Mouse (Mus musculus) ES-E14 (cell line): ENCODE measurements around the gene Cd300c. TPM values are rescaled to one million over a fixed set of nuclear protein-coding genes. Genes with fewer than 3 reads are reported as not detected.
"Not testable (repeated sequence)": the region's sequence is repeated elsewhere in the genome, so short reads cannot be mapped to it uniquely, and the experiment has no call there.

Source experiments
- DNase-seq: peaks from one replicate; pipeline ENCODE4 v3.0.0-alpha.2; 2013; ENCODE audit warnings: low read depth, low spot score
- H3K27ac ChIP-seq: 2 replicates; pipeline ENCODE4 v1.5.1; 2012; ENCODE audit warnings: low read depth, mild to moderate bottlenecking, low read length, moderate library complexity, mixed read lengths; ENCODE audit not compliant: poor library complexity, insufficient read depth, severe bottlenecking
- H3K36me3 ChIP-seq: 2 replicates; pipeline ENCODE4 v1.6.1; 2012; ENCODE audit warnings: mild to moderate bottlenecking, low read length, moderate library complexity, mixed read lengths; ENCODE audit not compliant: control insufficient read depth, poor library complexity, insufficient read depth, severe bottlenecking
- H3K4me1 ChIP-seq, 2 experiments: fragments of 150-350 bp in 1 of 2; sonication (generic) in 1 of 2; 2 replicates each; pipeline ENCODE4 v1.6.1; 2012; ENCODE audit warnings: low read length in 2 of 2, mild to moderate bottlenecking in 1 of 2, mixed read lengths in 1 of 2; ENCODE audit not compliant: control insufficient read depth in 2 of 2, insufficient read depth in 2 of 2, poor library complexity in 1 of 2
- H3K4me3 ChIP-seq, 2 experiments: fragments of 150-350 bp in 1 of 2; sonication (generic) in 1 of 2; 2 replicates each; pipeline ENCODE4 v1.5.1; 2012; ENCODE audit warnings: low read length in 2 of 2, low read depth in 1 of 2, mild to moderate bottlenecking in 1 of 2, mixed read lengths in 1 of 2; ENCODE audit not compliant: insufficient read depth in 1 of 2, poor library complexity in 1 of 2, severe bottlenecking in 1 of 2
- H3K9ac ChIP-seq: 2 replicates; pipeline ENCODE4 v1.6.1; 2012; ENCODE audit warnings: low read depth, mild to moderate bottlenecking, low read length, mixed read lengths; ENCODE audit not compliant: poor library complexity, insufficient read depth, severe bottlenecking
- H3K9me3 ChIP-seq: fragments of 150-350 bp; sonication (generic); 2 replicates; pipeline ENCODE4 v1.6.1; 2012; ENCODE audit warnings: low read depth, mild to moderate bottlenecking, low read length; ENCODE audit not compliant: control insufficient read depth, insufficient read depth
- CHD2 ChIP-seq: IDR thresholded peaks from 2 replicates; pipeline ENCODE4 v1.6.1; 2014; ENCODE audit warnings: mild to moderate bottlenecking, low read depth, low read length, inconsistent platforms
- HCFC1 ChIP-seq: IDR thresholded peaks from 2 replicates; pipeline ENCODE4 v1.6.1; 2012; ENCODE audit warnings: low read length, inconsistent platforms, borderline replicate concordance; ENCODE audit not compliant: insufficient read depth
- MAFK ChIP-seq: IDR thresholded peaks from 2 replicates; pipeline ENCODE4 v1.6.1; 2014; ENCODE audit warnings: mild to moderate bottlenecking, low read depth, low read length, inconsistent platforms; ENCODE audit not compliant: insufficient read depth
- ZC3H11A ChIP-seq: IDR thresholded peaks from 2 replicates; pipeline ENCODE4 v1.6.1; 2012; ENCODE audit warnings: low read depth, mild to moderate bottlenecking, inconsistent platforms, low read length, borderline replicate concordance
- ZNF384 ChIP-seq: IDR thresholded peaks from 2 replicates; pipeline ENCODE4 v1.6.1; 2012; ENCODE audit warnings: low read depth, low read length, inconsistent platforms
- in situ Hi-C, 2 experiments: fragments of 600-800 bp; cut with MboI; formaldehyde crosslinking; loops; one replicate each; pipeline ENCODE4 v1.15.1; 2025; ENCODE audit warnings: low sequenced_read_pairs in 2 of 2, inconsistent platforms in 1 of 2; ENCODE audit not compliant: unreplicated experiment in 2 of 2
- total RNA-seq: library from RNA; depleted of rRNA; stranded (reverse); fragments of 300-350 nt; gene quantifications from 2 replicates; pipeline ENCODE4 v1.2.3, GENCODE M21; 2012

Cd300c gene
- total RNA-seq, 1 experiment = not detected

- H3K9ac ChIP-seq = no peak overlapping the region
- H3K4me3 ChIP-seq = no peak overlapping the region
- no peaks in the 10 kb centered on the region for H3K36me3 ChIP-seq
- DNase-seq = no peak
- in situ Hi-C loops = loop anchor here in 1 of 2 experiments (25.0 kb wide), 1 partner anchor 185 kb away; the partner anchor contains the start of gene Dnaic2
- H3K9me3 ChIP-seq = no peaks in the 10 kb centered on the region
- H3K27ac ChIP-seq = no peak overlapping the region
- H3K4me1 ChIP-seq = peaks cover 0 to 2% of the 10 kb centered on the region in 2 experiments; a peak in 1 of 4 replicates
- TF ChIP-seq ZNF384 (no peak), CHD2 (no peak), MAFK (no peak), ZC3H11A (no peak), HCFC1 (no peak)
Measured at GRCm38 (mm10) chr11:114922439-114922838, 46.5 kb downstream of the Cd300c start.

- Histone ChIP-seq H3K4me3 (no peak overlapping the region), H3K36me3 (no peaks in the 10 kb centered on the region), H3K27ac (no peak overlapping the region), H3K9me3 (no peaks in the 10 kb centered on the region), H3K9ac (no peak overlapping the region), H3K4me1 (no peaks in the 10 kb centered on the region)
- DNase-seq = no peak
- TF ChIP-seq HCFC1 = no peak
- no peak for TF ChIP-seq MAFK
- no peak for TF ChIP-seq ZC3H11A
- TF ChIP-seq ZNF384 = no peak
- no peak for TF ChIP-seq CHD2
- in situ Hi-C loops = loop anchor here in 1 of 2 experiments (25.0 kb wide), 1 partner anchor 180 kb away; the partner anchor contains the start of gene Dnaic2
Measured at GRCm38 (mm10) chr11:114917120-114917519, 51.8 kb downstream of the Cd300c start.

GRCm38 (mm10) chr11:114914978-114915377, 54.0 kb downstream of the Cd300c start:
- no peak for TF ChIP-seq MAFK
- TF ChIP-seq ZNF384 = no peak
- no peak for TF ChIP-seq HCFC1
- no peak for TF ChIP-seq CHD2
- TF ChIP-seq ZC3H11A = no peak
- H3K4me1 ChIP-seq = no peaks in the 10 kb centered on the region
- no peaks in the 10 kb centered on the region for H3K9me3 ChIP-seq
- no peak overlapping the region for H3K9ac ChIP-seq
- no peaks in the 10 kb centered on the region for H3K36me3 ChIP-seq
- in situ Hi-C loops = loop anchor here (5.0 to 25.0 kb wide), 2 partner anchors 98 to 178 kb away; partner anchors contain the start of gene Dnaic2 (in 1 of the 2)
- no peak overlapping the region for H3K27ac ChIP-seq
- DNase-seq = no peak
- H3K4me3 ChIP-seq = no peak overlapping the region

- Histone ChIP-seq H3K9ac (no peak overlapping the region), H3K4me3 (no peak overlapping the region), H3K36me3 (no peaks in the 10 kb centered on the region), H3K27ac (no peak overlapping the region), H3K9me3 (no peaks in the 10 kb centered on the region), H3K4me1 (no peaks in the 10 kb centered on the region)
- peak; percentile 52 for DNase-seq
- TF ChIP-seq ZC3H11A (peak; percentile 98), HCFC1 (no peak)
- in situ Hi-C loops = loop anchor here (5.0 to 25.0 kb wide), 2 partner anchors 96 to 176 kb away; partner anchors contain the start of gene Dnaic2 (in 1 of the 2)
Measured at GRCm38 (mm10) chr11:114912847-114913246, 56.1 kb downstream of the Cd300c start.

GRCm38 (mm10) chr11:114909538-114909937, 59.4 kb downstream of the Cd300c start:
- not testable (repeated sequence) for H3K4me3 ChIP-seq, H3K27ac ChIP-seq, H3K4me1 ChIP-seq, H3K9ac ChIP-seq, H3K36me3 ChIP-seq, H3K9me3 ChIP-seq
- DNase-seq = peak; percentile 4
- in situ Hi-C loops = loop anchor here in 1 of 2 experiments (25.0 kb wide), 1 partner anchor 172 kb away; the partner anchor contains the start of gene Dnaic2
